Mouse (Mus musculus) heart, adult 8-10 months (tissue): Measurements from ENCODE around the gene Nsf. TPM values are rescaled to one million over a fixed set of nuclear protein-coding genes. Genes with fewer than 3 reads are reported as not detected.
"Not testable (repeated sequence)": the region's sequence is repeated elsewhere in the genome, so short reads cannot be mapped to it uniquely, and the experiment has no call there.

Experiments used
- DNase-seq: peaks from one replicate; pipeline ENCODE4 v3.0.0; 2022; ENCODE audit warnings: low spot score
- total RNA-seq, 4 experiments: library from RNA; stranded (reverse); gene quantifications; 2 replicates each; pipeline ENCODE4 v1.2.4; 2022

Nsf gene
- total RNA-seq, 4 experiments from 2014 or later: 23.1 to 31.5 (median 27.0) TPM

GRCm38 (mm10) chr11:103892831-103893230 lies 61.0 kb downstream of the Nsf start:
- DNase-seq: no peak

DNA sequence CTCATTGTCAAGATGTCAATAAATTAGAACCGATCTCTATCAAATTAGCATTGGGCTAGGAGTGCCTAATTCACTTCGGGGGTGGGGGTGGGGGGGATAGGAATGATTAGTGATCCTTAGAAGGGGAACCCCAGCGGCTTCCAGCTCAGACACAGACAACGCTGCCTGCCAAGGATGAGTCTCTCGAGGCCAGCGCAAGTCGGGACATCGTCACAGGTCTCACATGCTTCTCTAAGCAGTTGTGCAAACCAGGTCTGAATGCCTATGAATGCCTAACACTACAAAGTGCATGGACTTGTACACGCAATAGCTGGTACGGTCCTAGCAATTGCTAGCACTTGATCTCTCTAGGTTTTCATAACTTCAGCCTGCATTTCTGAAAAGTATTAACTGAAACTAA lies 62.1 kb downstream of the Nsf start:
- DNase-seq: no peak

DNA sequence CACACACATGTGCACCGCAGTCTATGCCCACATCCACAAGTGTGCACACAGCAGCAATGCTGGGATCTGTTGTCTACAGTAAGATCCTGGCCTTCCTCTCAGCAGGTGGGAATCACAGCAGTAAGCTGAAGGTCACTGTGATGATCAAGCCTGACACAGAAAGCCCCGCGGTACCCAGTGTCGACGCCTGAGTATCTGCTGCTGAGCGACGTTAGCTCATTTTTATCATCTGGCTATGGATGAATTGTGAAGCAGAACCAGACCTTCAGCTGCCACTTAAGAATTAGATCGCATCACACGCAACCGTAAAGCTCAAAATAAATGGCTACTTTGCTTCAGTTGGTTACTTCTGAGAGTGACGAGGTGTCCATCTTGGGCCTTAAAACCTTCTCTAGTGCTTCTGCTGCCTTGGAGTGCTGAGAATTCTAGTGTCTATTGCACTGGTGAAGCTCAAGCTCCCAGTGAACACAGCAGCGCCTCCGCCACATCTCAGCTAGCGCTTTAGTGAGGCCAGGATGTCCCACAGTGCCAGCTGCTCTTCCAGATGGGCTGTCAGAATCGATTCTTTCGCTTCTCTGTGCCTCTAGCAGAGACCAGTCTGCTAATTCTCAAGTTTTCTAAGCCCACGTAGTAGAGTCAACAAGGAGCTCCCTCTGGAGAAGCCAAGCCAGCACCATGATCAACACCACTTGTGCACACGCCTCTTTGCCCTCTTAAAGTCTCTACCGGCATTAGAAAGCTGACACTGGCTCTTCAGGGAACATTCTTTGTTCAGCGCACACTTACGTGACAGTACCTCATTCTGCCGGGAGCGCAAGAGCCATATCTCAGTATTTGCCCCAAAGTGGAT lies 63.3 kb downstream of the Nsf start:
- no peak for DNase-seq

DNA sequence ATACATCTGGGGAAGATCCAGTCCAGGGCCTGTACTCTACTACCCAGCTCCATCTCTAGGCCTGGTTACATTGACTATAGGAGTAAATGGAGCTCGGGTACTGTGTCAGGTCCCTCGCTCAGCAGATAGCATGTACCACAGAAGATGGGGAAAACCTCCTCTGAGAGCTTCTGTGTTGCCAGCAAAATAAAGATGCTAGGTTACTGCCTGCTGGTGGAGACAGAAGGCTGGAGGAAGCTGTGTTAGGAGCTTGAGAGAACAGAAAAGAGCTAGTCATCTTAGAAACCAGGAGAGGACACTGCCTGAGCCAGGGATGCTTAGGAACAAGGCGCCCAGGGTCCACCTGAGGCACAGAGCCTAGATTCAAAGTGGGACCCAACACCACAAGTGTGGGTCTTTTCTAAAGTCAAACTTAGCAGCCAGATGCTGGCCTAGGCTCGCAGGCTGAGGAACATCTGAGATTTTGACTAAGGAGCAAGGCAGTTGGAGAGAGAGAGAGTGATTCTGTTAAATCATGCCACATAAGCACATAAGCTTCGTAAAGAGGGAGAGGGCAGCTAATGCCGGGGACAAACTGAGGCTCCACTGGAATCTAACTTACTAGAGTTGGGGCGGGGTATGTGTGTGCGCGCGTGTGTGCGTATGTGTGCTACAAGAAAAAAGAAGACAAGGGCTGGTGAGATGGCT lies 66.0 kb downstream of the Nsf start:
- no peak for DNase-seq

DNA sequence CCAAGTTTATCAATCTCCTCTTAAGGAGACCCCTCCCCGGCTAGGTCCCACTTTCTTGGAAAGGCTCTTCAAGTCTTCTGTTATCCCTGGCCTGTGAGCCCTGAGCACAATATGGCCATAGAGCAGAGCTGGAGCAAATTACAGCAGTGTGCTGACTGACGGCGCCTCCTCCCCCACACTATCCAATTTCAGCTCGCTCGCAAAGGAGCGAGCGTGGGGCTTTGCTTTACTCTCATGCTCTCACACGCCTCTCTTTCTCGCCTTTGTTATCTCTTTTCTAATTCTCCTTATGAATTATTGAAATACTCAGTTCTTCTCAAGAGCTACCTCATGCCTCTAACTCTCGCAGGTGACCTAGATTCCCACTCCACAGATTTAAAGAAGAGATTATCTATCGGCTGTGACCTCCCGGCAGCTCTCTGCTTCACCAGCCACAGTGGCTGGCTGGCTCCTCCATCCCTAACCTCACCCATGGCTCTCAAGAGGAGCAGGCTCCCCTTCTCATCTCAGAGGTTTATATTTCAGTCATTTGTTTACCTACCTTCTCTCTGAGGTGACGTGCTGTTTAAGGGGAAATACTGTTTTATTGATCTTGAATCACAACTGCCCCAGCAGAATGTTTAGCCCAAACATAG lies 69.0 kb downstream of the Nsf start:
- no peak for DNase-seq

- no peak for DNase-seq
Observed at GRCm38 (mm10) chr11:103883793-103884192, 70.1 kb downstream of the Nsf start.

DNA sequence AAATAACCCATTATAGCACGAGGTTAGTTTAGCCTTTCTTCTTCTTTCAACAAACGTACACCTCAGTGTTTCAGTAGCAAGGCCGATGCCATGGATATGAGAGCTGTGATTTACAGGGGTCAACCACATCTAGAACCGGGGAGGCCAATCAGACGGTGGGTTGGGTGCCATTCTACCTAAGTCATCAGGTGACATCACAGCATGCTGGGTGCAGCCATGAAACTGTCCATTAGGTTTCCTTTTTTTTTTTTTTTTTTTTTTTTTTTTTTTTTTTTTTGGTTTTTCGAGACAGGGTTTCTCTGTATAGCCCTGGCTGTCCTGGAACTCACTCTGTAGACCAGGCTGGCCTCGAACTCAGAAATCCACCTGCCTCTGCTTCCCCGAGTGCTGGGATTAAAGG lies 74.4 kb downstream of the Nsf start:
- not testable (repeated sequence) for DNase-seq

GRCm38 (mm10) chr11:103878441-103878840 lies 75.4 kb downstream of the Nsf start:
- DNase-seq: no peak

DNA sequence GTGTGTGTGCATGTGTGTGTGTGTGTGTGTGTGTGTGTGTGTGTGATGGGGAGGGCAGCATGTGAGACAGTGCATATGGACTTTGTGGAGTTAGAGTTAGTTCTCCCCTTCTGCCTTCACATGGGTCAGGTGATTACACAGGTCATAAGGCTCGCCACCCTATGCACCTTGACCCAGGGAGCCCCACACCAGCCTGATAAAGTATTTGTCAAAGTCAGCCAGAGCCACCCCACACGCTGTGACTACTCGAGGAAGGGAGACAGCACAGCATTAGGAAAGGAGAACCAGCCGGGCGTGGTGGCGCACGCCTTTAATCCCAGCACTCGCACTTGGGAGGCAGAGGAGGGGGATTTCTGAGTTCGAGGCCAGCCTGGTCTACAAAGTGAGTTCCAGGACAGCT lies 83.5 kb downstream of the Nsf start:
- no peak for DNase-seq

GRCm38 (mm10) chr11:103867702-103868101 lies 86.2 kb downstream of the Nsf start:
- DNase-seq: no peak

DNA sequence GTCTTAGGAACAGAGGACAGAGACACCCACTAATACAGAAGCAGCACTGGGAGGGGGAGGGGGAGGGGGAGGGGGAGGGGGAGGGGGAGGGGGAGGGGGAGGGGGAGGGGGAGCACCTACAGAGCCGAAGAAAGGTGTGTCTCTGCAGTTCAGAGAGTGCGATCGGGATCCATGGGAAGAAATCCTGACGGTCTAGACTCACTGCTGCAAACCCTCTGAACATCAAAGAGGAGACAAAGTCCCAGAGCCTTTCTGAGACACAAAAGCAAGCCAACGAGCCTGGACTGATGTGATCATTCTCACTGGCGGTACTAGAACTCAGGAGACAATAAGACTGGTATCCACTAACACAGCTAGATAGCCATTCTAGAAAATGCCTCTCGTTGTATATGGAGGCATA lies 88.5 kb downstream of the Nsf start:
- no peak for DNase-seq

- no peak for DNase-seq
Observed at GRCm38 (mm10) chr11:103864486-103864885, 89.4 kb downstream of the Nsf start.

GRCm38 (mm10) chr11:103862951-103863350 lies 90.9 kb downstream of the Nsf start:
- DNase-seq: no peak

DNA sequence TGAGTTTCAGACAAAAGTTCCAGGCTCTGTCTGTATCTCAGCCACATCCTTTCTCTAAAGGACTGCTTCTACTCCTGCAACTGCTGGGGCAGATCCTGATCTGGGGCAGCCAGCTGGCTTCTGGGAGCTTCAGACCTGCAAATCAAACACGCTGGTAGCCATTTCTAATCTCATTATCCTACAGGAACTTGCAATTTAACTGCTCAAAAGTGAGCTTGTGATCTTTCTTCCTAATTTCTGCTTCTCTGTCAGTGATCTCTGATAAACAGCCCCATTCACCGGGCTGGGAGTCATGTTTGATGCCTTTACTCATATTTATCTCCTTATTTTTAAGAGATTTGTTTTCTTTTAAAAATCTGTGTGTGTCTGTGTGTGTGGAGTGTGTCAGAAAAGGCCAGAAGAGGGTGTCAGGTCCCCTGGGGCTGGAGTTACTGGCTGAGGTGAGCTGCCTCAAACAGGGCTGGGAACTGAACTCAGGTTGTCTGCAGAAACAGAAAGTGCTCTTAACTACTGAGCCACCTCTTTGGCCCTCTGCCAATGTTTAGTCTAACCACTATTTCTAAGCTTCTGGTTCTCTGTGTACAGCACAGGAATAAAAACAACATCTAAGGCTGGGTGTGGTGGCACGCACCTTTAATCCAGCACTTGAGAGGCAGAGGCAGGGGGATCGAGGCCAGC lies 93.8 kb downstream of the Nsf start:
- no peak for DNase-seq

DNA sequence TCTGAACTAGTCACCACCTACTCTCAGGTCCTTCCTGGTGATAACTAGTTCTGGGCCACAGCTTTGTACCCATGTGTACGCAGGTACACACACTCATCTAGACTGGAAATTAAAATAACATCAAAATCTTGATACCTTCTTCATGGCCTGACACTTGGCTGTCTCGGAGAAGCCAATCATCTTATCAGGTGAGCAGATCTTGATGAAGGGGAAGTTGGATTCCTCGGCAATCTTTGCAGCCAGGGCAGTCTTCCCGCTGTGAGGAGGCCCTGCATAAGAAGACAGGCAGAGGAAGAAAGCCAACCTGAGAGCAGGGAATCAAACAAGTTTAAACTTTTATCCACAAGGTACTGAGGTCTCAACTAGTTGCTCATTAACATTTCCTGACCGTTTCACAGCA lies 95.1 kb downstream of the Nsf start:
- no peak for DNase-seq

GRCm38 (mm10) chr11:103856641-103857040 lies 97.2 kb downstream of the Nsf start:
- no peak for DNase-seq

DNA sequence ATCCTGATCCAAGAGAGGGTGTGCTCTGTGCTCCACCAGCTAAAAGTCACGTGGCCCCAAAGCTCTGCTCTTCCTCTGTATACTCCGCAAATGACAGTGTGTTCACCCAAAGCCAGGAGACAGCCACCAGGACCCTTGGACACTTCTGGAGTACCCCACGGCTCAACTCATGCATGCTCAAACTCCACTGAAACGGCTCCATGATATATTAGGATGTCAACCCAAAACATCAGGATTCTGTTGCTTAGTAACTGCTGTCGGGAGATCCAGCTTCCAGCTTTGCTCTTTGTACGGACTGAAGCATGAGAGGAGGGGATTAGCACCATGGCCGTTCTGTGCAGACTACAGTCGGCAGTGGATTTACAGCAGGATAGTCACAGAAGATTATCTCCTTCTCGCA lies 99.6 kb downstream of the Nsf start:
- no peak for DNase-seq

DNA sequence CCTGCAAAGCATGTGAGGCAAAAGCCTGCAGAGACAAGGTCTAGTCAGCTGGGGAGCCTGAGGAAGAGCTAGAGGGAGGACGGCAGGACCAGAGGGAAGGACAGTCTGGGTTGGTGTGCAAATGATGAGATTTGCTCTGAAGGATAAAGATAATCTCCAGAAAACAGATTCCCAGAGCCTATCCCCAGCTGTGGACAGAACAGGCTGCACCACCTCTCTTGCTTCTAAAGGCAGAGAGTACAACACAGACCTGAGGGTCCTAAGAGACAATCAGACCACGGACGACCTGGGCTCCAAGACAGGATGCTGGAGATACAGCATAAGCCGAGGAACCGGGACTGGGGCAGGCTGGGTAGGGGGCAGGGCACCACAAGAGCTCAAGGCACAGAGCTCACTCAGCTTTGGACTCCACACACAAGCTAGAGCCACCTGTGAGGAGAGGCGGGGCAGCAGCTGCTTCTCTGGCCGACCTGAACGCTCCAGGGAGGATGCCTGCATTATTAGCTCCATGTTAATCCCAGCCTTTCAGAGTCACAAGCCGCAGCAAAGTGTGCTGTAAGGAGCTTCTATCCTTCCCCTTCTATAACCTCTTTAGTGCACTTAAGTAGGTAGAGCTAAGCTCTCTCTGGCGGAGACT lies 100.5 kb downstream of the Nsf start:
- no peak for DNase-seq

DNA sequence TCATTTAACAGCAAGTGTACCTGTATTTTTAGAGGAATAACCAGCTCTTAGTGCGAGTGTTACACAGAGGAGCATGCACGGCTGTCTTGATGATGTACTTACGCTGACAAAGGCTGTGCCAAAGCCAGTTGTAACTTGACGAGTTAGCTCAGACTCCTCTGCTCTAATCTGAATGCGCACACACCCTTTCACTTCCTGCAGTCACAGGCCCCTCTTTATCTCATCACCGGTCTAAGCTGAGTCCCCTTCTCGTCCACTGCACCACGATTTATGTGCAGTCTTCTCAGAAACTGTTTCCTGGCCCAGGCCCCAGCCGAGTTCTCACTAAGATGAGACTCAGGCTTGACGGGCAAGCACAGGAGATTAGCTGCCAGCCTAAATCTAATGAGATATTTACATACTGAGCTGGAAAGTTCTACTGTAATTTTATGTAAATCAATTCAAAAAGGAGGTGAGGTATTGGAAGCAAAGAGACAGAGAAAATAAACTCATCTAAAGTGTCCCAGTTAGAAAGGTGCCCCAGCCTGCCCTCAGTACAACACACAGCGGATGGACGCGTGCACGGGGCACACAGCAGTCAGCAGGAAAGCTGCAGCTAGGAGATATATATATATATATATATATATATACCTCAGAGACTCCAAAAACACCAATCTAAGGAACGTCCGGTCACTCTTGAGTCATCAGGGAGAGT lies 101.1 kb downstream of the Nsf start:
- DNase-seq: no peak

DNA sequence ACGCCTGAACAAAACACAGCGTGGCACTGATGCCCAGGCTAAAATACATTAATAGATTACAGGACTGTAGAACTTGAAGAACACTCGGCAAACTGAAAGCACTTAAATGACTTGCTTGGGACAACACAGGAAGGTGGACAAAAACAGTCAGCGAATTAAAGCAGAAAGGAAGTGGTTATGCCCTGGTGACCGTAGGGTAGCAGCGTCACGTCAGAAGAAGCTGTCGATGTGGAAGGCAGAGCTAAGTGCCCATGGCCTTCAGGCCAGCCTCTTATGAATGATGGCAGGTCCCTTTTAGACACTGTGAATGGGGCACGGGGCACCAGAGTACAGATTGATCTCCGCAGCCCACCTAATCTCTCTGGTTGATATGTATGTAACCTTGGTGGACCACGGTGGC lies 105.6 kb downstream of the Nsf start:
- no peak for DNase-seq

GRCm38 (mm10) chr11:103840834-103841233 lies 113.0 kb downstream of the Nsf start:
- DNase-seq: no peak
